9 mouse cellular contexts compared by ENCODE assay signal in genomic region chr4:116342119-116342518, GRCm38 (mm10).
DNase-seq lines count a peak whose midpoint lies in the region; ATAC-seq lines count a peak whose summit lies in the region.
"Had no signal": no experiment of that assay in that cellular context is flagged by ENCODE, and none has a peak within 500 bp of the region (broad histone marks: within the 10 kb centered on the region; RNA-seq: fewer than 3 reads in every experiment).

No protein-coding gene starts in this region.

- H3K4me3 ChIP-seq in kidney, embryonic 14.5 days (ENCODE audit: low read length), result no peak overlapping the region
- no peak overlapping the region for H3K4me3 ChIP-seq in intestine, embryonic 16.5 days (ENCODE audit: low read length)

- intact Hi-C loops in heart, postnatal 10 days (cut with DNase I), result loop anchor here (2.0 to 5.0 kb wide), 4 partner anchors 63 to 190 kb away; partner anchors contain the start of gene Mast2
- intact Hi-C loops in left cerebral cortex, postnatal 10 days (cut with DNase I), result no loop called here

- H3K4me1 ChIP-seq in kidney, embryonic 14.5 days (ENCODE audit: control insufficient read depth, insufficient read depth, low read length), result no peaks in the 10 kb centered on the region
- no peaks in the 10 kb centered on the region for H3K4me1 ChIP-seq in intestine, embryonic 16.5 days (ENCODE audit: control insufficient read depth, insufficient read depth, low read length)

- ATAC-seq in kidney, embryonic 14.5 days (ENCODE audit: low FRiP score, low TSS enrichment), result no peak
- ATAC-seq in intestine, embryonic 16.5 days, result no peak

- H3K27me3 ChIP-seq in kidney, embryonic 14.5 days (ENCODE audit: control insufficient read depth, insufficient read depth, low read length), result no peaks in the 10 kb centered on the region
- H3K27me3 ChIP-seq in intestine, embryonic 16.5 days (replicated peaks; ENCODE audit: control insufficient read depth, insufficient read depth, low read length), result no peaks in the 10 kb centered on the region

- H3K9ac ChIP-seq in kidney, embryonic 14.5 days (ENCODE audit: low read depth, low read length), result no peak overlapping the region
- no peak overlapping the region for H3K9ac ChIP-seq in intestine, embryonic 16.5 days (ENCODE audit: low read depth, low read length)

- no peaks in the 10 kb centered on the region for H3K9me3 ChIP-seq in kidney, embryonic 14.5 days (ENCODE audit: control insufficient read depth, low read length)
- no peaks in the 10 kb centered on the region for H3K9me3 ChIP-seq in intestine, embryonic 16.5 days (ENCODE audit: control insufficient read depth, low read length)

- H3K4me2 ChIP-seq in kidney, embryonic 14.5 days (replicated peaks; ENCODE audit: low read depth, low read length), result no peak overlapping the region
- no peak overlapping the region for H3K4me2 ChIP-seq in intestine, embryonic 16.5 days (ENCODE audit: low read depth, low read length)

- DNase-seq in kidney, adult 18-20 months, result peak; percentile 56
- DNase-seq in Muller cell, postnatal 12 days (ENCODE audit: inconsistent ontology term), result peak; percentile 7
- peak; percentile 52 for DNase-seq in cerebellum, adult 8-10 months
- DNase-seq in heart, postnatal 10 days, result peak; percentile 68 to 80
- peak; percentile 40 to 66 for DNase-seq in left cerebral cortex, postnatal 10 days (ENCODE audit: extremely low spot score in 1 of 2, low spot score in 2 of 2)
- peak; percentile 14 for DNase-seq in ovary, postnatal 36 days (ENCODE audit: low spot score)

- no peak overlapping the region for H3K27ac ChIP-seq in kidney, embryonic 14.5 days (ENCODE audit: low read depth, low read length)
- no peak overlapping the region for H3K27ac ChIP-seq in intestine, embryonic 16.5 days (ENCODE audit: low read length)
- H3K27ac ChIP-seq: macrophage had no signal

- no peaks in the 10 kb centered on the region for H3K36me3 ChIP-seq in kidney, embryonic 14.5 days (ENCODE audit: control insufficient read depth, insufficient read depth, low read length)
- no peaks in the 10 kb centered on the region for H3K36me3 ChIP-seq in intestine, embryonic 16.5 days (ENCODE audit: control insufficient read depth, insufficient read depth, low read length)

Comparison
In these comparisons a context has a peak if more than half of its experiments do, and no peak if none do; other contexts are left out.
1. DNase-seq: peak in every context shown above with its lines; median percentile 74 in heart, postnatal 10 days; 56 in kidney, adult 18-20 months; 53 in left cerebral cortex, postnatal 10 days; 52 in cerebellum, adult 8-10 months; 14 in ovary, postnatal 36 days; 7 in Muller cell, postnatal 12 days.